Mouse (Mus musculus) macrophage (primary cell): ENCODE results near the gene Olfr159. TPM values are rescaled to one million over a fixed set of nuclear protein-coding genes. Genes with fewer than 3 reads are reported as not detected.
"Not testable (repeated sequence)": the region's sequence is repeated elsewhere in the genome, so short reads cannot be mapped to it uniquely, and the experiment has no call there.

ENCODE experiments used
- H3K27ac ChIP-seq: fragments of 350-480 bp; formaldehyde crosslinking; 2 replicates; pipeline ENCODE4 v1.9.0; 2021
- H3K36me3 ChIP-seq: fragments of 350-480 bp; formaldehyde crosslinking; 2 replicates; pipeline ENCODE4 v1.9.0; 2021; ENCODE audit errors: inconsistent target
- H3K4me3 ChIP-seq: fragments of 350-480 bp; formaldehyde crosslinking; 2 replicates; pipeline ENCODE4 v1.9.0; 2021; ENCODE audit errors: inconsistent target
- H3K79me2 ChIP-seq: fragments of 350-480 bp; formaldehyde crosslinking; 2 replicates; pipeline ENCODE4 v1.9.0; 2021; ENCODE audit errors: inconsistent target
- WGBS: methylation state at CpG from one replicate; pipeline ENCODE4 v1.1.7; 2026; ENCODE audit warnings: inconsistent platforms; ENCODE audit not compliant: missing documents; 5-methylcytosine and 5-hydroxymethylcytosine counted together
- polyA plus RNA-seq: library from polyadenylated mRNA; stranded (reverse); fragments of 250-400 nt; gene quantifications from 3 replicates; pipeline ENCODE4 v1.2.4, GENCODE M21; 2018; ENCODE audit warnings: inconsistent platforms
- total RNA-seq, 78 experiments: library from RNA; depleted of rRNA; stranded (reverse); fragments of 250-400 nt; gene quantifications; 1 replicate in 9 of 78; 2 replicates in 24 of 78; 3 replicates in 43 of 78; 4 replicates in 2 of 78; pipeline ENCODE4 v1.2.4; 2018; ENCODE audit warnings: inconsistent platforms in 56 of 78

Olfr159 gene
- total RNA-seq (2018; cell fraction: chromatin; rRNA removed), result not detected
- not detected for total RNA-seq (2018; cell fraction: cytosol; rRNA removed)
- not detected for total RNA-seq (2018; cell fraction: nucleus; rRNA removed)
- not detected in 3 replicates for polyA plus RNA-seq

DNA sequence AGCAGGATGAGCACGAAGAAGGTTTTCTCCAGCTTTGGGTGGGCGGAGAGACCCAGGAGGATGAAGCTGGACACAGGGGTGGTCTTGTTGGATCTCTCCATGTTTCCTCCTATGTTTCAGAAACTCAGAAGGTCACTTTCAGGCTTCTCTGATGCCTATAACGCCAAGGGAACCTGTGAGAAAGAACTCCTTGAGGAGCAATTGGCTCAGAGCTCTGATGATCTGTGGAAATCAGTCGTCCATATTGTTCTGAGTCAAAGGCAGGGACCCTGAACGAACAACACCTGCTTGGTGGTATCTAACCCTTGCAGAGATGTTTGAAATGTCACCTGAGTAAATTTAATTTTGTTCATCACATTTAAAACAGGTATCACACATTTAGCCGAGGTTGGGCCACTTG is at the start of gene Olfr159:
TSS of gene Olfr159 (minus strand) at position 101 of the 400 bp plus-strand sequence.
- 84% methylated on average over 6 of the region's 6 CpGs for WGBS
- H3K4me3 ChIP-seq, result no peak within 1 kb of the TSS

DNA sequence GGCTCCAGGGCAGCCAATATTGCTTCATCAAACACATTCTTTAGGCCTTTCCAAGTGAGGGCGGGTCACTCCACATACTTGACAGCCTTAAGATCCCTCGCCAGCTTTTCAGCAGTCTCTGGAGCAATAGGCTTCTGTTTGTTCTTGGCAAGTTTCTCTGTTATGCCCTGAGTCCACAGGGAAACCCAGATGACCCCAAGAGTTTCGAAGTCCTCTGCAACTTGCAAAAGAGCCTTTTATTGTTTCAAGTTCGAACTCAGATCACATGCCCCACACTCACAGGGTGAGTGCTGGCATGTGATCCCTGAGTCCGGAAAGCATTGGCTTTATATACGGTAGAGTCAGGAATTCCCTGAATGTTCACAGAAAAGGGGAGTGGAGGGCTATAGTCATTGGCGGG is 28.1 kb upstream of the Olfr159 start:
- Histone ChIP-seq H3K27ac (no peak overlapping the region), H3K79me2 (no peaks in the 10 kb centered on the region), H3K36me3 (no peaks in the 10 kb centered on the region), H3K4me3 (no peak overlapping the region)
- WGBS, result 86% methylated on average over 7 of the region's 7 CpGs

More for the DNA sequence above, at the start of gene Olfr159:
- Histone ChIP-seq H3K79me2 (no peaks in the 10 kb centered on the region), H3K36me3 (no peaks in the 10 kb centered on the region), H3K27ac (no peak within 1 kb of the TSS)

DNA sequence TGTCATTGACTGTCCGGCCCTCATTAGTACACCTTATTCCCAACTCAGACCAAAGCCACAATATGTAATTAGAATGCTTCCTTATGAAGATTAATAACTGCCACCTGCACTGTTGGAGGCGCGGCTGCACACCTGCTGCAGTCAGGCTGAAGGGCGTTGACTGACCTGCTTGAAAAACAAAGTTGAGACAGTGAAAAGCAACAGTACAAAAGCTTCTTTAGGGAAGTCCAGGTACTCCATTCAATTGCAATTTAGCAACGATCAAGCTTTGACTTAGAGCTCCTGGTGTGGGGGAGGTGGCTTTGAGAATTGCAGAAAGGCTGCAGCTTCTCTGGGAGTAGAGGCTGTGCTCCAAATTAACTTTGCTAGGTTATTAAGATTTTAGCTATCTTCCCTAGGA is 25.0 kb upstream of the Olfr159 start:
- H3K4me3 ChIP-seq, H3K27ac ChIP-seq, H3K36me3 ChIP-seq, H3K79me2 ChIP-seq: not testable (repeated sequence)
- WGBS, result 93% methylated on average over 5 of the region's 5 CpGs

DNA sequence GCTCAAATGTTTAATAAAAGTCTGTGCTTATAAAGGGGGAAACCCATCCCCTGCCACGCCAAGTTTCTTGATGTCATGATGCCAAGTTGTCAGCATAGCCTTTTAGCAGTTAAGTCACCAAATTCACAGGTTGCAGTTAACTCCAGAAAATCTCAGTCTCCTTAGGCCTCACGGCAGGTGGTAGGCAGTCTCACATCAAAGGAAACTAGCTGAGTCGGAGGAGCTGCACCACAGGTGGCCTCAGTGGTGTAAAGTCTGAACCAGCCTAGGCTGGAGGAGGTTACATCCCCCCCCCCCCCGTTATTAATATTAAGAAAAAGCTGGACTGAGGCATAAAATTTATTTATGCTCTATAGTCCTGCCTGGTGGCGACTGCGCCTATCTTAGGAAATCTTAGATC is 24.5 kb upstream of the Olfr159 start:
- Histone ChIP-seq H3K4me3 (no peak overlapping the region), H3K36me3 (no peaks in the 10 kb centered on the region), H3K27ac (no peak overlapping the region), H3K79me2 (no peaks in the 10 kb centered on the region)
- 82% methylated on average over 6 of the region's 6 CpGs for WGBS

DNA sequence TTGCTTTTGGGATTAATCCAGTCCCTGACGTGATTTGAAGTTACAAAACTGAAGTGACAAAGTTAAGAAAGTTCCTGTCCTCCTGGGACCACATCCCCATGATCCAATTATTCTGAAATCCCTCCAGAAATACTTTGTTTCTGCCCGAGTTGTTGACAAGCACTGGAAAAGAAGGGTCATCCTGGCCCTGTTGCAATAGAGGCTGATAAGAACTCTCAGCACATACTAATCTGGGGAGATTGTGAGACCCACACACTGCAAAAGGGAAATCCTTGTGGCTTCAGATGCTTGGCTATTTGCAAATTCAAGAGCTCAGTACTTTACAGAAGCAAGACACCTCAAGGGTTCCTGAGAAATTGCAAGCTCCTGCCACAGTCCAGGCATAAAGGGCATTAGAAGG is 1.5 kb upstream of the Olfr159 start:
- no peaks in the 10 kb centered on the region for H3K79me2 ChIP-seq
- H3K4me3 ChIP-seq, result no peak overlapping the region
- WGBS, result 57% methylated on average over 2 of the region's 2 CpGs
- H3K36me3 ChIP-seq, result no peaks in the 10 kb centered on the region
- no peak overlapping the region for H3K27ac ChIP-seq

DNA sequence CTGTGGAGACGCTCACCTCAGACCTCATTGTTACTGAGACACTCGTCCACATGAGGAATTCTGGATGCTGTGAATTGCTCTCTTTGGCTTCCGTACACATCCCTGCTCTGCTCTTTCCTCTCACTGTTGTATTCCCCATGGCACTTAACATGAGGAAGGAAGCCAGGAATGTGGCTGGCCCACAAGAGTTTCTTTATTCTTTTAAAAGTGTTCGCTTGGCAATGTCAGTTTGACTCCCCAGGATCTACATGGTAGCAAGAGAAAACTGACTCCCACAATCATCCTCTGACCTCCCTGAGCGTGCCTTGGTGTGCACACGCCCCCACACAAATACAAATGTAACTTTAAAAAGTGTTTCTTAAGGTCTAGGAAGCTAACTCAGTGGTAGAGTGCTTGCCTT is 817 bp upstream of the Olfr159 start:
- WGBS, result 56% methylated on average over 6 of the region's 6 CpGs
- no peak overlapping the region for H3K4me3 ChIP-seq
- H3K36me3 ChIP-seq, result no peaks in the 10 kb centered on the region
- H3K79me2 ChIP-seq, result no peaks in the 10 kb centered on the region
- H3K27ac ChIP-seq, result no peak overlapping the region

DNA sequence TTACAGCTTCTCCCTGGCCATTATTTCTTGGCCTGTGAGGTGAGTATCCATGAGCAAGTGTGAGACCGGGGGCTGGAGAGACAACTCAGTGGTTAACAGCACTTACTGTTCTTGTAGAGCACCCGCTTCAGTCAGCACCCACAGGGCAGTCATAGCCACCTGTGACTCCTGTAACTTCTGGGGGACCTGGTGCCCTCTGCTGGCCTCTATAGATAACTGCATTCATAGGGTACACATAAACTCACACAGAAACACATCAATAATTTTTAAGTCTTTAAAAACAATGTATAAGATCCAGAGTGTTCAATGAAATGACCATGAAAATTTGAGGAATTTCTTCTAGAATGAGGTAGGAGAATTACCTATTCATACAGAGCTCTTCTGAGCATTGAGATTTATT is 1.4 kb downstream of the Olfr159 start:
- H3K79me2 ChIP-seq, result no peaks in the 10 kb centered on the region
- H3K36me3 ChIP-seq, result no peaks in the 10 kb centered on the region
- H3K4me3 ChIP-seq, result no peak overlapping the region
- WGBS, result 100% methylated on average over 1 of the region's 2 CpGs
- no peak overlapping the region for H3K27ac ChIP-seq

DNA sequence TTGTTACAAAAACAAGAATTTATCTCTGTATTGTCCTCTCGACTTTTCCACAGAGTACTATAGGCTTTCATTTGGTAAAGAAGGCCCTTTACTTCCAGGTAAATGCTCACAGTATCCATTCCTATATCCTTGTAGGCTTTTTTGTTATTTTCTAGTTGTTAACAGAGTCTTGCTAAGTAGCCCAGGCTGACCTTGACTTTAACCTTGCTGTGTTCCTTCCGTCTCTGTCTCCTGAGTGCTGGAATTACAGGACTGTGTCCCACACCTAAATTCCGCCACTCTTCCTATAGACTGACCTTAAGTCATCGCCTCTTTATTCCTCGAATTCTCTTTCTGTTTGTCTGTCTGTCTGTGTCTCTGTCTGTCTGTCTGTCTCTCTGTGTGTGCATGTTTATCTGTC is 2.5 kb downstream of the Olfr159 start:
- Histone ChIP-seq H3K36me3 (no peaks in the 10 kb centered on the region), H3K79me2 (no peaks in the 10 kb centered on the region), H3K27ac (no peak overlapping the region), H3K4me3 (no peak overlapping the region)
- WGBS, result 83% methylated on average over 5 of the region's 5 CpGs

DNA sequence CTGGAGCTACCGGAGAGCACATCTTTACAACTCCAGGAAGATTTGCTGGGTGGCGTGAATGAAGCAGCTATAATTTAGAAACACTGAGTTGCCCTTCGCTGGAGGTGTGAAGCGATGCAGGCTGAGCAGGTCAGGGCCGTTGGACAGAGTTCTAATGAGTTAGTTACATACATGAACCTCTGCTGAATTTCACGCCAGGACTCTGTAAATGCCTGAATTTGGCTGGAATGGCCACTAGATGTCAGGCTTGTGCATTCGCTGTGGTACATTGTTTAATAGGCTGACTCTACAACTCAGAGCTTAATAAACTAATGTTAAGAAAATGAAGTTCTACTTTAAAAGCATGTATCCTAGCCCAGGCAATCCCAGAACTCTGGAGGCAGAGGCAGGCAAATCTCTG is 7.4 kb downstream of the Olfr159 start:
- Histone ChIP-seq H3K36me3 (no peaks in the 10 kb centered on the region), H3K79me2 (no peaks in the 10 kb centered on the region), H3K4me3 (no peak overlapping the region), H3K27ac (no peak overlapping the region)
- WGBS, result 21% methylated on average over 7 of the region's 7 CpGs

DNA sequence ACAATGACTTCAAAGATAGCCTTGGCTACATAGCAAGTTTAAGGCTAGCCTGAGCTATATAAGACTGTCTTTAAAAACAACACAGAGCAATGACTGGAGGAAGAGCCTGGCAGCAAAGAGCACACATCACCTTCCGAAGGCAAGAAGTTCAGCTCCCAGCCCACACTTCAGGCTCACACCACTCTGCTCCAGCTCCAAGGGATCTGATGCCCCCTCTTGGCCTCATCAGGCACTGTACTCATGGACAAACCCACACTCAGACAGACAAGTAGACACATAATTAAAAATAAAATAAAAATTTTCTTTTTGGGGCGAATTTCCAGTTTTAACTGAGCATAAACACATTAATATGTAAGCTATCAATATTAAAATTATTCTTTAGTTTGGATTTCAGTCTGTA is 9.5 kb downstream of the Olfr159 start:
- H3K27ac ChIP-seq, result no peak overlapping the region
- H3K79me2 ChIP-seq, result no peaks in the 10 kb centered on the region
- no peaks in the 10 kb centered on the region for H3K36me3 ChIP-seq
- no peak overlapping the region for H3K4me3 ChIP-seq
- WGBS, result 73% methylated on average over 2 of the region's 2 CpGs

DNA sequence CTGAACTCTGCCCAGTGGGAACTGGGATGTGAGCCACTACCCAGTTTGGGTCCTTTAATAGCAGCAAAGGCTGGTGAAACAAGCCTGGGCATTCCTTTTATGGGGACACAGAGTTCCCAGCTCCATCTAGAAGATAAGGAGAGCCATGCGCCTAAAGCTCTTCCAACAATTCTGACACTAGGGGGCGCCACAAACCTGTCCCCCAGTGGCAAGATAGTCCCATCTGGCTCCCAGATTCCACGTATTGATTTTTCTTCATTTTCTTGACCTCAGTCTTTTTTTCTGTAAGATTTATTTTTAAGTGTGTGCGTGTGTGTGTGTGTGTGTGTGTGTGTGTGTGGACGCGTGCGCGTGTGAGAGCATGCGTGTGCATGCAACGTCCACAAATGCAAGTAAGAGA is 10.3 kb downstream of the Olfr159 start:
- Histone ChIP-seq H3K4me3 (no peak overlapping the region), H3K27ac (no peak overlapping the region), H3K36me3 (no peaks in the 10 kb centered on the region), H3K79me2 (no peaks in the 10 kb centered on the region)
- 74% methylated on average over 8 of the region's 10 CpGs for WGBS

DNA sequence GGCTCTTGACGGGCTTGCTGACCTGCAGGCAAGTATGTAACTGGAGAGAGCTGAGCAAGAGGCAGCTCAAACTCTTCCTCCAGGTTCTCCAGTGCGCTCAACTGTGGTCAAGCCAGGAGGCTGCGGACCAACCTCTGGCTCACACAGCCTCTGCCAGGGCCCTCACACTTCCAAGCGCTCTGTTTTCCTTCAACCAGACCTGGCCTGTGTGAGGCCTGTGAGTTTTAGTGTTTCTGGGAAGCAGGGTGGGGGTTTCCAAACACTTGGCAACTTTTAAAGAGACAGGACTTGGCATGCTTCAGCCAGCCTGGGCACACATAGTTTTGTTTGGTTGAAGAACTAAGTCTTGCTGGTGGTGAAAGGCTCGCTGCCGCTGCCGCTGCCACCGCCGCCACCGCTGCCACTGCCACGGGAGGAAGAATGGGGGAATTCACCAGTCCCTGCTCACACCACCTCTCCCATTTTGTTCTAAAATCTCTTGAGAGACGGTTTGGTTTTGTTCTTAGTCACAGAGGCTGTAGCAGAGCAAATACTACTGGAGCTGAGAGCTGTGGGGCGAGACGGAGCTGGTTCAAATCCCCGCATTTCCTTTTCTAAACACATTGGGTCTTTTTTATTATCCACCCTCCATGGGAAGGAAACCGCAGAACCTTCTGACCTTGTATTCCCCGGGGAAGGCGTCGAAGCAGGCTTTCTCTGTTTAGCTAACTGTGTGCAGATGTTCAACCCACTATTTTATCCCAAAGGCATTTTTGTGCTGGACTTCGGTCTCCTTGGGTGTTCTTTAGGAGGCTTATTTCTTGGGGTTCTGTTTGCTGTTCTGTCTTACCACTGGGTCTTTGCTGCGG is 11.0 kb downstream of the Olfr159 start:
- 89% methylated on average over 21 of the region's 21 CpGs for WGBS
- Histone ChIP-seq H3K79me2 (no peaks in the 10 kb centered on the region), H3K4me3 (no peak overlapping the region), H3K36me3 (no peaks in the 10 kb centered on the region), H3K27ac (no peak overlapping the region)

DNA sequence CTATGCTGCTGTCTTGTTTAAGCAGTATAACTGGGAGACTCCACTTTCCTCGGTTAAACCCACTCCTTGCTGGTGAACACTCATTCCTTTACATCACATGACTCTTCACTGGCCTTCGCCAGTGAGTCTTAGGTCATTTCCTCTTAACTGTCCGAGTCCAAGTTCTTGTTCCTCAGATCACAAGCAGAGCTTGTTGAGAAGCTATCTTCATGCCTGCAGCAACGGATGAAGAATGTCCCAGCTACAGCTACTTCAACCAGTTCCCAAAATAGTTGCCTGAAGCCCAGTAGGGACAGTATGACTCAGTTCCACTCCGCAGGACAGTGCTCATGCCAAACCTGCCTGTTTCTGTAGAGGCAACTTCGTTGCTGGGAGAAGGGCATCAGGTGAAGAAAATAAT is 13.6 kb downstream of the Olfr159 start:
- Histone ChIP-seq H3K27ac (peak overlapping the region; percentile 91), H3K4me3 (no peak overlapping the region), H3K36me3 (no peaks in the 10 kb centered on the region), H3K79me2 (no peaks in the 10 kb centered on the region)
- 14% methylated on average over 6 of the region's 6 CpGs for WGBS

DNA sequence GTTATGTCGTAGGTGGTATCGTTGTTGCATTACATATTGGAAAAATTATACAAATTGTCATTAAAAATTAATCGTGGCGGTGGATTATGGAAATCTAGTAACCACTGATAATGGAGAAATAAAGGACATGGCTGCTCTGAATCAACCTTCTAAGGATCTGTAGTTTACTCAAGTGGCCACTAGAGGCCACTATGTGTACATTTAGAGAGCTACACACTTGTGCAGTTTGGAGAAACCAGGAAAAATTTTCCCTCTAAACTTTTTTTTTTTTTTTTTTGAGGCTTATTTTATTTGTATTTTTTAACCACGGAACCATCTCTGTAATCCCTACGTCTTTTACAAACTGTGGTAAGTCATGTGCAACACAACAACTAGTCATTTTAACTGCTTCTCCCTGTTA is 25.6 kb downstream of the Olfr159 start:
- Histone ChIP-seq H3K79me2 (no peaks in the 10 kb centered on the region), H3K36me3 (no peaks in the 10 kb centered on the region), H3K27ac (no peak overlapping the region), H3K4me3 (no peak overlapping the region)
- WGBS, result 4% methylated on average over 6 of the region's 6 CpGs

DNA sequence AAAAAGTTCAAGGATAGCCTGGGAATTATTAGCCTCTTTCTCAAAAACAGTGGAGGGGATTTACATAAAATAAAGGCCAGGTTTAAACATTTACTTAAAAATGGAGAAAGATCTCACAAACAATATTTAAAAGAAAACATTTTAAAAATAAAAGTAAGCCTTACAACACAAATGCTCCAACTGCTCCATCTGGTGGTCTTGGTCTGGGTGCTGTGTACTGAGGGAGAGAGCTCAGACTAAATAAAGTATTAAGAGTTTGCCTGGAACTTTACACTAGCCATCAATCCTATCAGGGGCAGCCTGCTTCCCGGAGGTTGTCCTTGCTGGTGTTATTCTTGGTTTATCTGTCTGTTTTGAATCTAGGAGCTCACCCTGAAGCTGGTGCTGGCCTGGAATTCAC is 27.7 kb downstream of the Olfr159 start:
- Histone ChIP-seq H3K79me2 (no peaks in the 10 kb centered on the region), H3K27ac (no peak overlapping the region), H3K4me3 (no peak overlapping the region), H3K36me3 (no peaks in the 10 kb centered on the region)
- WGBS, result 75% methylated on average over 1 of the region's 1 CpGs

DNA sequence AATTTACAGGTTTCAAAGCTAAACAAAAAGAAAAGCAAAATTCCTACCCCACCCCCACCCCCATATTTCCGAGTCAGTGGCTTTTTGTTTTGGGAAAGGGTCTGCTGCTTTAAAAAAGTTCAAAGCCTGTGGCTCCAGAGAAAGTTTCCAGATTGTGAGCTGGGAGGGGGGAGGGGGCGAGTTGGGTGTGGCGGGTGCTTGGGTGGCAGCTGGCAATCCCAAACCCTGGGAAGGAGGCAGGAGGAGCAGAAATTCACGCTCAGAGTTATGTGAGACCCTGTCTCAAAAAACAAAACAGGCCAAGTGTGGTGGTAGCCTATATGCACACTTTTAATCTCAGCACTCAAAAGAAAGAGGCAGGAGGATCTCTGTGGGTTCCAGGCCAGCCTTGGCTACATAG is 28.2 kb downstream of the Olfr159 start:
- Histone ChIP-seq H3K4me3 (no peak overlapping the region), H3K36me3 (no peaks in the 10 kb centered on the region), H3K79me2 (no peaks in the 10 kb centered on the region), H3K27ac (no peak overlapping the region)
- WGBS, result 100% methylated on average over 3 of the region's 4 CpGs
